Mouse (Mus musculus): ENCODE results near the gene Abca7. TPM values are rescaled to one million over a fixed set of nuclear protein-coding genes. Genes with fewer than 3 reads are reported as not detected.
"Not testable (repeated sequence)": the region's sequence is repeated elsewhere in the genome, so short reads cannot be mapped to it uniquely, and the experiment has no call there.

Gene Abca7
- polyA plus RNA-seq, 1 experiment from 2014 or later = 12.1 TPM

GRCm38 (mm10) chr10:80053259-80053780 lies 57.0 kb downstream of the Abca7 start:
- H3K4me3 ChIP-seq = peak overlapping the region; percentile 94
- H3K9me3 ChIP-seq (replicated peaks) = no peaks in the 10 kb centered on the region
- peaks cover 33% of the 10 kb centered on the region for H3K36me3 ChIP-seq
- peaks cover 70% of the 10 kb centered on the region for H3K4me1 ChIP-seq
- H3K27me3 ChIP-seq (replicated peaks) = no peaks in the 10 kb centered on the region
- WGBS (ENCODE audit: insufficient replicate concordance) = under 1% methylated on average over 47 of the region's 47 CpGs
- peak overlapping the region; percentile 95 for H3K4me2 ChIP-seq
- H3K27ac ChIP-seq = peak overlapping the region; percentile 99
- peak overlapping the region; percentile 100 for H3K9ac ChIP-seq
- peak; percentile 90 for ATAC-seq

GRCm38 (mm10) chr10:80053831-80054815 lies 57.8 kb downstream of the Abca7 start:
- peaks cover 41% of the 10 kb centered on the region for H3K36me3 ChIP-seq
- ATAC-seq = peak; percentile 48
- peak overlapping the region; percentile 94 for H3K4me3 ChIP-seq
- peaks cover 62% of the 10 kb centered on the region for H3K4me1 ChIP-seq
- no peaks in the 10 kb centered on the region for H3K9me3 ChIP-seq (replicated peaks)
- under 1% methylated on average over 77 of the region's 77 CpGs for WGBS (ENCODE audit: insufficient replicate concordance)
- peak overlapping the region; percentile 95 for H3K4me2 ChIP-seq
- peak overlapping the region; percentile 99 for H3K27ac ChIP-seq
- no peaks in the 10 kb centered on the region for H3K27me3 ChIP-seq (replicated peaks)
- H3K9ac ChIP-seq = peak overlapping the region; percentile 100

DNA sequence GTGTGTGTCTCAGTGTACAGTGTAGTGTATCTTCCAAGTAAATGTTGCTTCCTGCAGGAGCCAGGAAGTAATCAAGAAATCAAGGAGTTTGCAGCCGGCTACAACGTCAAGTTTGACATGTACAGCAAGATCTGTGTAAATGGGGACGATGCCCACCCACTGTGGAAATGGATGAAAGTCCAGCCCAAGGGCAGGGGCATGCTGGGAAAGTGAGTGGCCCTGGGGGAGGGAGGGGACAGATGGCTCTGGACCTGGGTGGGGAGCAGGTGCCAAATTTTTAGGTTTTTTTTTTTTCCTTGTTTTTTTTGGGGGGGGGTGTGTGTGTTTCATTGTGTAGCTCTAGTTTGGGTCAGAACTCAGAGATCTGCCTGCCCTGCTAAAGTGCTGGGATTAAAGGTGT lies 58.6 kb downstream of the Abca7 start:
- Histone ChIP-seq H3K4me1 (peaks cover 57% of the 10 kb centered on the region), H3K4me2 (peak overlapping the region; percentile 95), H3K9ac (peak overlapping the region; percentile 100), H3K4me3 (peak overlapping the region; percentile 94), H3K36me3 (peaks cover 49% of the 10 kb centered on the region), H3K27ac (peak overlapping the region; percentile 99)
- ATAC-seq; H3K9me3 ChIP-seq (replicated peaks); H3K27me3 ChIP-seq (replicated peaks): not testable (repeated sequence)
- WGBS (ENCODE audit: insufficient replicate concordance) = 15% methylated on average over 3 of the region's 3 CpGs

GRCm38 (mm10) chr10:80055364-80055763 lies 59.1 kb downstream of the Abca7 start:
- Histone ChIP-seq H3K4me1 (peaks cover 52% of the 10 kb centered on the region), H3K9ac (peak overlapping the region; percentile 100), H3K36me3 (peaks cover 54% of the 10 kb centered on the region), H3K27me3 (replicated peaks) (no peaks in the 10 kb centered on the region), H3K27ac (peak overlapping the region; percentile 99), H3K4me2 (peak overlapping the region; percentile 95), H3K4me3 (peak overlapping the region; percentile 94), H3K9me3 (replicated peaks) (no peaks in the 10 kb centered on the region)
- 74% methylated on average over 5 of the region's 5 CpGs for WGBS (ENCODE audit: insufficient replicate concordance)
- no peak for ATAC-seq

GRCm38 (mm10) chr10:80055891-80056290 lies 59.6 kb downstream of the Abca7 start:
- H3K9me3 ChIP-seq (replicated peaks) = no peaks in the 10 kb centered on the region
- H3K9ac ChIP-seq = peak overlapping the region; percentile 100
- peaks cover 59% of the 10 kb centered on the region for H3K36me3 ChIP-seq
- peaks cover 47% of the 10 kb centered on the region for H3K4me1 ChIP-seq
- peak overlapping the region; percentile 95 for H3K4me2 ChIP-seq
- 46% methylated on average over 9 of the region's 10 CpGs for WGBS (ENCODE audit: insufficient replicate concordance)
- H3K27ac ChIP-seq = peak overlapping the region; percentile 99
- no peaks in the 10 kb centered on the region for H3K27me3 ChIP-seq (replicated peaks)
- no peak for ATAC-seq
- peak overlapping the region; percentile 94; the same call in 1 of the 2 replicates for H3K4me3 ChIP-seq

GRCm38 (mm10) chr10:80056506-80056905 lies 60.2 kb downstream of the Abca7 start:
- no peak overlapping the region for H3K4me2 ChIP-seq
- H3K27ac ChIP-seq = peak overlapping the region; percentile 64; the same call in 1 of the 2 replicates
- peaks cover 41% of the 10 kb centered on the region for H3K4me1 ChIP-seq
- H3K4me3 ChIP-seq = no peak overlapping the region
- no peaks in the 10 kb centered on the region for H3K9me3 ChIP-seq (replicated peaks)
- no peaks in the 10 kb centered on the region for H3K27me3 ChIP-seq (replicated peaks)
- H3K36me3 ChIP-seq = peaks cover 65% of the 10 kb centered on the region
- 91% methylated on average over 4 of the region's 4 CpGs for WGBS (ENCODE audit: insufficient replicate concordance)
- H3K9ac ChIP-seq = no peak overlapping the region
- ATAC-seq = no peak

GRCm38 (mm10) chr10:80056976-80057682 lies 60.8 kb downstream of the Abca7 start:
- Histone ChIP-seq H3K27ac (peak overlapping the region; percentile 64; the same call in 1 of the 2 replicates), H3K4me2 (no peak overlapping the region), H3K4me3 (no peak overlapping the region), H3K9me3 (replicated peaks) (no peaks in the 10 kb centered on the region), H3K36me3 (peaks cover 71% of the 10 kb centered on the region), H3K9ac (no peak overlapping the region), H3K4me1 (peaks cover 35% of the 10 kb centered on the region), H3K27me3 (replicated peaks) (no peaks in the 10 kb centered on the region)
- 89% methylated on average over 27 of the region's 27 CpGs for WGBS (ENCODE audit: insufficient replicate concordance)
- no peak for ATAC-seq

DNA sequence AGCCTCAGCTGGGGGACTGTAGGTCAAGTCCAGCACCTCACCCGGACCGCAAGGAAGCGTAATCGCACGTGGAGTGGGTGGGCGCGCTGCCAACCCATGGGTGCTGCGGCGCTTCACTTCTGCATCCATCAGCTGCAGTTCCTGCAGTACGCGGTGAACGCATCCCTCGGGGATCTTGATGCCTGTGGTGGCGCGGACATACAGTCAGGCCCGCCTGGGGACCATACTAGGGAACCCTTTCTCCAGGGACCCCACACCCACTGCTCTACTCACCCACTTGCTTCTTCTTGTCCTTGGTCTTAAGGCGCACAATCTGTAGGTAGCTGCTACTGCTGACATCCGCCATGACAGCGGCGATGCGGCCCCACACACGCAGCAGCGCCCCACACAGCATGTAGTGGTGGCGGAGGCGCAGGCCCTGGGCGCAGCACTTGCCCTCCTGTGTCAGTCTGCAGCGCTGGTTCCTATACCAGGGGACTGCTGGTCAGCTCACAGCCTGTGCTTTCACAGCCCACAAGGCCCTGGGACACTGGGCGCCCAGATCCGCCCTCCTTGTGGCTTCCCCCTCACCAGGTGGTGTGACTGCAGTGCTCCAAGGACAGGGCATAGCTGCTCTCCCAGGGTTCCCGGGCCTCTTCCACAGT lies 61.5 kb downstream of the Abca7 start:
- no peak overlapping the region for H3K4me2 ChIP-seq
- peaks cover 78% of the 10 kb centered on the region for H3K36me3 ChIP-seq
- peaks cover 28% of the 10 kb centered on the region for H3K4me1 ChIP-seq
- H3K9me3 ChIP-seq (replicated peaks) = no peaks in the 10 kb centered on the region
- 83% methylated on average over 30 of the region's 30 CpGs for WGBS (ENCODE audit: insufficient replicate concordance)
- no peak overlapping the region for H3K4me3 ChIP-seq
- ATAC-seq = no peak
- H3K27ac ChIP-seq = no peak overlapping the region; the same call in 1 of the 2 replicates
- no peak overlapping the region for H3K9ac ChIP-seq
- no peaks in the 10 kb centered on the region for H3K27me3 ChIP-seq (replicated peaks)

DNA sequence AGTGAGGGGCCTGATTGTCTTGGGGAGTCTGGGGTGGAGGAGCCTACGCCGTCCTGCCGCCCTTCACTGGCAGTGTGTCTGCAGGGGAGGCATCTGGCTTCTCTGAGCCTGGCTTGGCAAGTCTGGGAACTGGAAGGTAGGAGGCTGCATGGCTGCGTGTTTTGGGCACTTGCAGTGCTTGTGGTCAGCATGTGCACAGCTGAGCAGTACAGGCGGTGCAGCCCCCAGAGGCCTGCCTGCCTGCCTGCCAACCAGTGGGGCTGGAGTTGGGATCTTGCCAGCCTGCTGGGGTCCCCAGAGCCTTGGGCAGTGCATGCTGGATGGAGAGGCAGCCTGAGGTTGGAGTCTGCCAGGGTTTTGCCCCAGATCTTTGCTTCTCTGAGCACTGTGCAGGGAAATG lies 66.8 kb downstream of the Abca7 start:
- Histone ChIP-seq H3K9ac (no peak overlapping the region), H3K4me2 (no peak overlapping the region), H3K4me3 (no peak overlapping the region), H3K4me1 (peaks cover 5% of the 10 kb centered on the region), H3K27me3 (replicated peaks) (no peaks in the 10 kb centered on the region), H3K27ac (no peak overlapping the region), H3K36me3 (peaks cover 93% of the 10 kb centered on the region), H3K9me3 (replicated peaks) (no peaks in the 10 kb centered on the region)
- no peak for ATAC-seq
- WGBS (ENCODE audit: insufficient replicate concordance) = 85% methylated on average over 5 of the region's 5 CpGs

- Histone ChIP-seq H3K4me3 (no peak overlapping the region), H3K4me2 (no peak overlapping the region), H3K36me3 (peaks cover 91% of the 10 kb centered on the region), H3K27ac (no peak overlapping the region), H3K4me1 (peaks cover 5% of the 10 kb centered on the region), H3K9me3 (replicated peaks) (no peaks in the 10 kb centered on the region), H3K27me3 (replicated peaks) (no peaks in the 10 kb centered on the region), H3K9ac (no peak overlapping the region)
- 85% methylated on average over 23 of the region's 23 CpGs for WGBS (ENCODE audit: insufficient replicate concordance)
- no peak for ATAC-seq
Observed at GRCm38 (mm10) chr10:80063877-80064650, 67.8 kb downstream of the Abca7 start.

Measured in liver, embryonic 12.5 days (tissue).